Mouse (Mus musculus) MEL (cell line): ENCODE data around the gene Tbccd1.

ENCODE experiments used
- CHD1 ChIP-seq: IDR thresholded peaks from 2 replicates; pipeline ENCODE4 v1.6.1; 2012; ENCODE audit warnings: low read depth, mild to moderate bottlenecking, inconsistent platforms, low read length, improper control_type of control experiment
- CTCF ChIP-seq, 3 experiments: IDR thresholded peaks in 2 of 3; conservative IDR thresholded peaks in 1 of 3; 2 replicates each; pipeline ENCODE4 v1.5.1; 2011 to 2012; ENCODE audit warnings: low read length in 3 of 3, low read depth in 2 of 3, mild to moderate bottlenecking in 2 of 3, improper control_type of control experiment in 1 of 3, inconsistent platforms in 1 of 3, mixed read lengths in 1 of 3, moderate library complexity in 1 of 3; ENCODE audit not compliant: control insufficient read depth in 1 of 3, insufficient read depth in 1 of 3, poor library complexity in 1 of 3, severe bottlenecking in 1 of 3
- E2F4 ChIP-seq: IDR thresholded peaks from 2 replicates; pipeline ENCODE4 v1.6.1; 2011; ENCODE audit warnings: low read depth, low read length, improper control_type of control experiment, borderline replicate concordance
- EP300 ChIP-seq, 2 experiments: IDR thresholded peaks; 2 replicates each; pipeline ENCODE4 v1.6.1; 2011; ENCODE audit warnings: improper control_type of control experiment in 2 of 2, low read length in 2 of 2, low read depth in 1 of 2, mild to moderate bottlenecking in 1 of 2
- HCFC1 ChIP-seq: IDR thresholded peaks from 2 replicates; pipeline ENCODE4 v1.6.1; 2012; ENCODE audit warnings: low read depth, mild to moderate bottlenecking, inconsistent platforms, low read length, improper control_type of control experiment, moderate library complexity
- MAX ChIP-seq: IDR thresholded peaks from 2 replicates; pipeline ENCODE4 v1.6.1; 2011; ENCODE audit warnings: low read length, improper control_type of control experiment
- MYC ChIP-seq: IDR thresholded peaks from 2 replicates; pipeline ENCODE4 v1.6.1; 2011; ENCODE audit warnings: low read depth, mild to moderate bottlenecking, low read length, improper control_type of control experiment, moderate library complexity
- POLR2A ChIP-seq, 2 experiments: IDR thresholded peaks; 2 replicates each; pipeline ENCODE4 v1.6.1; 2011 to 2012; ENCODE audit warnings: low read length in 2 of 2, mild to moderate bottlenecking in 2 of 2, control low read depth in 1 of 2, improper control_type of control experiment in 1 of 2, low read depth in 1 of 2, moderate library complexity in 1 of 2; ENCODE audit not compliant: control insufficient read depth in 1 of 2, insufficient read depth in 1 of 2, poor library complexity in 1 of 2
- SIN3A ChIP-seq: IDR thresholded peaks from 2 replicates; pipeline ENCODE4 v1.6.1; 2012; ENCODE audit warnings: low read length, improper control_type of control experiment, inconsistent platforms
- SMC3 ChIP-seq: IDR thresholded peaks from 2 replicates; pipeline ENCODE4 v1.6.1; 2011; ENCODE audit warnings: low read depth, low read length, improper control_type of control experiment
- TAL1 ChIP-seq: IDR thresholded peaks from 2 replicates; pipeline ENCODE4 v1.6.1; 2012; ENCODE audit warnings: mild to moderate bottlenecking, inconsistent platforms, low read length, moderate library complexity, mixed read lengths
- TBP ChIP-seq: IDR thresholded peaks from 2 replicates; pipeline ENCODE4 v1.8.0; 2011; ENCODE audit warnings: low read depth, low read length, improper control_type of control experiment
- USF2 ChIP-seq, 2 experiments: IDR thresholded peaks; 2 replicates each; pipeline ENCODE4 v1.6.1; 2011 to 2012; ENCODE audit warnings: improper control_type of control experiment in 2 of 2, low read length in 2 of 2, borderline replicate concordance in 1 of 2, inconsistent platforms in 1 of 2, low read depth in 1 of 2, mild to moderate bottlenecking in 1 of 2; ENCODE audit not compliant: insufficient read depth in 1 of 2
- ZKSCAN1 ChIP-seq: IDR thresholded peaks from 2 replicates; pipeline ENCODE4 v1.6.1; 2012; ENCODE audit warnings: low read depth, mild to moderate bottlenecking, inconsistent platforms, low read length, improper control_type of control experiment, moderate library complexity

GRCm38 (mm10) chr16:22766738-22767211 lies 90.7 kb downstream of the Tbccd1 start:
- no peak for TF ChIP-seq POLR2A (IDR thresholded peaks at IDR 0.05; ENCODE audit: control insufficient read depth in 1 of 2, insufficient read depth in 1 of 2, low read depth in 1 of 2, low read length in 2 of 2, poor library complexity in 1 of 2)
- TF ChIP-seq HCFC1 = no peak
- no peak for TF ChIP-seq CHD1
- TF ChIP-seq TAL1 = no peak
- TF ChIP-seq ZKSCAN1 = no peak
- no peak for TF ChIP-seq TBP
- no peak for TF ChIP-seq SMC3
- TF ChIP-seq SIN3A = no peak
- TF ChIP-seq CTCF (IDR thresholded peaks at IDR 0.05 in 2 of 3, conservative IDR thresholded peaks at IDR 0.05 in 1 of 3; ENCODE audit: control insufficient read depth in 1 of 3, insufficient read depth in 1 of 3, low read depth in 2 of 3, low read length in 3 of 3, poor library complexity in 1 of 3, severe bottlenecking in 1 of 3) = no peak
- no peak for TF ChIP-seq EP300 (IDR thresholded peaks at IDR 0.05; ENCODE audit: low read depth in 1 of 2, low read length in 2 of 2)
- TF ChIP-seq MYC = no peak
- no peak for TF ChIP-seq MAX
- no peak for TF ChIP-seq USF2 (IDR thresholded peaks at IDR 0.05; ENCODE audit: borderline replicate concordance in 1 of 2, insufficient read depth in 1 of 2, low read depth in 1 of 2, low read length in 2 of 2)
- no peak for TF ChIP-seq E2F4
